ENCODE assay signal across 7 mouse cellular contexts in genomic region chr5:121837441-121838340, GRCm38 (mm10). TPM values are rescaled to one million over a fixed set of nuclear protein-coding genes. Genes with fewer than 3 reads are reported as not detected.
DNase-seq lines count a peak whose midpoint lies in the region; ATAC-seq and TF ChIP-seq lines count a peak whose summit lies in the region.

TSS of gene Sh2b3 (minus strand) at chr5:121837646.

- ATAC-seq in forebrain, postnatal 0 days, result 0 out of 2 replicates have a peak, but pooled peaks have one; percentile 8
- 0 out of 2 replicates have a peak, but pooled peaks have one; percentile 2 for ATAC-seq in hindbrain, embryonic 11.5 days (ENCODE audit: low FRiP score)

- TF ChIP-seq RAD21 in CH12.LX (IDR thresholded peaks at IDR 0.05; ENCODE audit: low read depth, low read length), result no peak

- peaks cover 11 to 30% of the 10 kb centered on the region in 2 experiments for H3K4me1 ChIP-seq in CH12.LX (ENCODE audit: control insufficient read depth in 1 of 2, insufficient read depth in 2 of 2)
- peaks cover 17% of the 10 kb centered on the region for H3K4me1 ChIP-seq in forebrain, postnatal 0 days (ENCODE audit: insufficient read depth)
- H3K4me1 ChIP-seq in hindbrain, embryonic 11.5 days (replicated peaks; ENCODE audit: control insufficient read depth, insufficient read depth, low read length), result peaks cover 11% of the 10 kb centered on the region
- H3K4me1 ChIP-seq in midbrain, embryonic 10.5 days, result peaks cover 71% of the 10 kb centered on the region

- peaks cover 8% of the 10 kb centered on the region for H3K9me3 ChIP-seq in CH12.LX (replicated peaks; ENCODE audit: low read length)
- no peaks in the 10 kb centered on the region for H3K9me3 ChIP-seq in forebrain, postnatal 0 days (ENCODE audit: low read length)
- no peaks in the 10 kb centered on the region for H3K9me3 ChIP-seq in hindbrain, embryonic 11.5 days (ENCODE audit: control insufficient read depth, low read length)
- H3K9me3 ChIP-seq in midbrain, embryonic 10.5 days (replicated peaks), result peaks cover 6% of the 10 kb centered on the region; the same call in 1 of the 2 replicates

- H3K9ac ChIP-seq in CH12.LX (ENCODE audit: insufficient read depth, low read depth), result peak within 1 kb of the TSS; percentile 92
- H3K9ac ChIP-seq in forebrain, postnatal 0 days, result peak within 1 kb of the TSS; percentile 69
- H3K9ac ChIP-seq in hindbrain, embryonic 11.5 days (ENCODE audit: low read depth, low read length), result peak within 1 kb of the TSS; percentile 72

- peak within 1 kb of the TSS; percentile 94 for H3K27ac ChIP-seq in CH12.LX (ENCODE audit: insufficient read depth, low read depth)
- H3K27ac ChIP-seq in forebrain, postnatal 0 days (ENCODE audit: low read depth, low read length), result peak within 1 kb of the TSS; percentile 50; the same call in 1 of the 2 replicates
- peak within 1 kb of the TSS; percentile 68 for H3K27ac ChIP-seq in hindbrain, embryonic 11.5 days (ENCODE audit: low read depth, low read length)
- H3K27ac ChIP-seq in midbrain, embryonic 10.5 days (replicated peaks), result peak within 1 kb of the TSS; percentile 84

- H3K4me3 ChIP-seq in CH12.LX (replicated peaks in 1 of 3; ENCODE audit: low read depth in 2 of 3, low read length in 2 of 3, poor library complexity in 1 of 3), result peak within 1 kb of the TSS; percentile 61 to 86 (median 78)
- H3K4me3 ChIP-seq in forebrain, postnatal 0 days (ENCODE audit: low read depth, low read length), result peak within 1 kb of the TSS; percentile 80
- peak within 1 kb of the TSS; percentile 70 for H3K4me3 ChIP-seq in hindbrain, embryonic 11.5 days (ENCODE audit: low read depth, low read length)
- peak within 1 kb of the TSS; percentile 80 for H3K4me3 ChIP-seq in midbrain, embryonic 10.5 days

- DNase-seq in CH12.LX (ENCODE audit: extremely low read depth), result peak; percentile 78
- DNase-seq in R1 (ENCODE audit: low read depth, low spot score), result peak; percentile 94
- DNase-seq in forebrain, postnatal 0 days, result no peak
- peak; percentile 30 for DNase-seq in hindbrain, embryonic 11.5 days (ENCODE audit: low spot score)
- DNase-seq in left cerebral cortex, postnatal 4 days, result no peak
- no peak for DNase-seq in midbrain, embryonic 10.5 days (ENCODE audit: low spot score)
- peak; percentile 77 for DNase-seq in thymus, postnatal 14 days

- no peak for TF ChIP-seq CTCF in CH12.LX (conservative IDR thresholded peaks at IDR 0.05 in 1 of 2, IDR thresholded peaks at IDR 0.05 in 1 of 2; ENCODE audit: low read depth in 2 of 2, low read length in 2 of 2)
- peak; percentile 23 for TF ChIP-seq CTCF in forebrain, postnatal 0 days (IDR thresholded peaks at IDR 0.05; ENCODE audit: low read depth)

- 2% methylated on average over 35 of the region's 35 CpGs for WGBS in forebrain, postnatal 0 days
- WGBS in hindbrain, embryonic 11.5 days, result 1% methylated on average over 35 of the region's 35 CpGs
- 1% methylated on average over 35 of the region's 35 CpGs for WGBS in midbrain, embryonic 10.5 days

- peak within 1 kb of the TSS; percentile 82 for H3K4me2 ChIP-seq in CH12.LX (ENCODE audit: insufficient read depth, low read depth, poor library complexity, severe bottlenecking)
- H3K4me2 ChIP-seq in forebrain, postnatal 0 days (ENCODE audit: low read depth), result peak within 1 kb of the TSS; percentile 95
- peak within 1 kb of the TSS; percentile 96 for H3K4me2 ChIP-seq in hindbrain, embryonic 11.5 days (replicated peaks; ENCODE audit: low read depth, low read length)

- H3K27me3 ChIP-seq in CH12.LX (replicated peaks), result no peaks in the 10 kb centered on the region
- no peaks in the 10 kb centered on the region; the same call in 1 of the 2 replicates for H3K27me3 ChIP-seq in forebrain, postnatal 0 days (ENCODE audit: insufficient read depth, low read length)
- H3K27me3 ChIP-seq in hindbrain, embryonic 11.5 days (ENCODE audit: control insufficient read depth, insufficient read depth, low read length), result peaks cover 33% of the 10 kb centered on the region
- H3K27me3 ChIP-seq in midbrain, embryonic 10.5 days (ENCODE audit: low read depth, poor library complexity, severe bottlenecking), result peaks cover 87% of the 10 kb centered on the region

- in situ Hi-C loops in CH12.LX (cut with MboI; ENCODE audit: low pct_ligation_motif_present, low pct_unique_long_range_greater_than_20kb, low sequenced_read_pairs), result no loop called here

- dilution Hi-C loops in CH12.LX (cut with MboI; ENCODE audit: extremely low pct_ligation_motif_present, extremely low pct_unique_long_range_greater_than_20kb, low sequenced_read_pairs), result no loop called here

- intact Hi-C loops in left cerebral cortex, postnatal 4 days (cut with DNase I), result no loop called here

- TF ChIP-seq EP300 in CH12.LX (IDR thresholded peaks at IDR 0.05; ENCODE audit: low read length), result peak; percentile 51; the same call in 1 of the 2 replicates

- peaks cover 29% of the 10 kb centered on the region for H3K79me2 ChIP-seq in CH12.LX (replicated peaks; ENCODE audit: control insufficient read depth, extremely low read depth, insufficient read depth, poor library complexity, severe bottlenecking)

- peaks cover 0 to 1% of the 10 kb centered on the region in 2 experiments for H3K36me3 ChIP-seq in CH12.LX (replicated peaks in 1 of 2; ENCODE audit: control insufficient read depth in 1 of 2, insufficient read depth in 1 of 2, low read length in 1 of 2)
- no peaks in the 10 kb centered on the region for H3K36me3 ChIP-seq in forebrain, postnatal 0 days (ENCODE audit: insufficient read depth)
- no peaks in the 10 kb centered on the region for H3K36me3 ChIP-seq in hindbrain, embryonic 11.5 days (ENCODE audit: control insufficient read depth, insufficient read depth, low read length)
- no peaks in the 10 kb centered on the region for H3K36me3 ChIP-seq in midbrain, embryonic 10.5 days

- TF ChIP-seq POLR2A in CH12.LX (IDR thresholded peaks at IDR 0.05; ENCODE audit: low read depth, low read length), result peak; percentile 65

TF ChIP-seq in CH12.LX, 34 proteins besides CTCF, POLR2A, EP300 and RAD21:
- TF ChIP-seq BHLHE40 (IDR thresholded peaks at IDR 0.05; ENCODE audit: low read depth, low read length) (peak; percentile 78), E2F4 (IDR thresholded peaks at IDR 0.05; ENCODE audit: insufficient replicate concordance, low read depth, low read length) (no peak), ZNF384 (IDR thresholded peaks at IDR 0.05; ENCODE audit: low read depth, low read length) (peak; percentile 55), ZMIZ1 (IDR thresholded peaks at IDR 0.05; ENCODE audit: low read depth, low read length) (0 out of 2 replicates have a peak, but pooled peaks have one; percentile 19), POLR2AphosphoS2 (IDR thresholded peaks at IDR 0.05; ENCODE audit: low read depth, low read length) (0 out of 2 replicates have a peak, but pooled peaks have one; percentile 23), MXI1 (IDR thresholded peaks at IDR 0.05; ENCODE audit: low read depth, low read length) (peak; percentile 90), UBTF (IDR thresholded peaks at IDR 0.05; ENCODE audit: low read depth, low read length) (no peak), HCFC1 (IDR thresholded peaks at IDR 0.05; ENCODE audit: low read depth, low read length) (0 out of 2 replicates have a peak, but pooled peaks have one; percentile 34), RCOR1 (conservative IDR thresholded peaks at IDR 0.05; ENCODE audit: low read depth, low read length) (peak; percentile 70), MAZ (IDR thresholded peaks at IDR 0.05; ENCODE audit: low read depth, low read length) (peak; percentile 80), ELF1 (IDR thresholded peaks at IDR 0.05; ENCODE audit: low read depth, low read length) (0 out of 2 replicates have a peak, but pooled peaks have one; percentile 21), USF1 (IDR thresholded peaks at IDR 0.05; ENCODE audit: low read depth, low read length) (no peak), CHD2 (IDR thresholded peaks at IDR 0.05; ENCODE audit: low read length) (peak; percentile 87), MAX (IDR thresholded peaks at IDR 0.05; ENCODE audit: low read length) (no peak; the same call in 1 of the 2 replicates), NELFE (IDR thresholded peaks at IDR 0.05; ENCODE audit: low read depth, low read length) (peak; percentile 44), ETS1 (conservative IDR thresholded peaks at IDR 0.05; ENCODE audit: low read depth, low read length) (peak; percentile 72; the same call in 1 of the 2 replicates), CHD1 (IDR thresholded peaks at IDR 0.05; ENCODE audit: low read depth, low read length) (peak; percentile 84; the same call in 1 of the 2 replicates), JUN (IDR thresholded peaks at IDR 0.05; ENCODE audit: insufficient read depth, low read depth, low read length) (peak; percentile 8; the same call in 1 of the 2 replicates), IRF4 (IDR thresholded peaks at IDR 0.05; ENCODE audit: low read depth, low read length) (peak; percentile 51), SIN3A (IDR thresholded peaks at IDR 0.05; ENCODE audit: low read length) (peak; percentile 87), USF2 (conservative IDR thresholded peaks at IDR 0.05; ENCODE audit: low read depth, low read length) (no peak), TBP (conservative IDR thresholded peaks at IDR 0.05; ENCODE audit: low read depth, low read length) (no peak; the same call in 1 of the 2 replicates), MYC (IDR thresholded peaks at IDR 0.05; ENCODE audit: low read depth, low read length) (peak; percentile 63; the same call in 1 of the 2 replicates)

RNA-seq across cellular contexts. Expression of gene Sh2b3, which starts in this region (rescaled TPM):
- total RNA-seq in CH12.LX (2012; rRNA removed), result 27.8 and 35.4 TPM in 2 replicates
- 21.3 and 22.8 TPM in 2 replicates for total RNA-seq in CH12.LX (2014; rRNA removed)
- 32.4 and 38.3 TPM in 2 replicates for polyA plus RNA-seq in CH12.LX (2012; ENCODE audit: insufficient read length, low read depth)
- total RNA-seq in forebrain, postnatal 0 days (2014; rRNA removed), result 11.7 and 14.1 TPM in 2 replicates
- 4.6 and 6.2 TPM in 2 replicates for polyA plus RNA-seq in forebrain, postnatal 0 days (2015; fragmentation: Nextera tagmentation; extraction: Ambion mirVana)
- 8.4 and 9.6 TPM in 2 replicates for polyA plus RNA-seq in hindbrain, embryonic 11.5 days (2014; fragmentation: Nextera tagmentation; extraction: Ambion mirVana)
- total RNA-seq in left cerebral cortex, postnatal 4 days (2021), result 10 to 100 TPM; 13.3 to 13.4 TPM
- polyA plus RNA-seq in midbrain, embryonic 10.5 days (2016; fragmentation: Nextera tagmentation; extraction: Ambion mirVana), result 6.9 and 8.1 TPM in 2 replicates

Comparison
In these comparisons a context has a peak if more than half of its experiments do, and no peak if none do; other contexts are left out.
1. DNase-seq: peak in CH12.LX (single experiment), R1 (single experiment), hindbrain, embryonic 11.5 days (single experiment) and thymus, postnatal 14 days (single experiment); none in forebrain, postnatal 0 days (single experiment), left cerebral cortex, postnatal 4 days (single experiment) and midbrain, embryonic 10.5 days (single experiment).
2. Peak in every context shown above with its lines, with median percentiles within 50 percentile points of each other: H3K27ac ChIP-seq, H3K4me2 ChIP-seq, H3K4me3 ChIP-seq and H3K9ac ChIP-seq.